Mouse (Mus musculus): ENCODE measurements around the gene Mas1. TPM values are rescaled to one million over a fixed set of nuclear protein-coding genes. Genes with fewer than 3 reads are reported as not detected.
A peak's percentile ranks its signal among the peaks of the same experiment; 100 is the strongest.
"Not testable (repeated sequence)": the region's sequence is repeated elsewhere in the genome, so short reads cannot be mapped to it uniquely, and the experiment has no call there.

Gene Mas1
- total and polyA plus RNA-seq, 2 experiments from 2014 or later = 0.10 to 0.19 TPM

GRCm38 (mm10) chr17:12906436-12906835 lies 38.5 kb upstream of the Mas1 start:
- Histone ChIP-seq H3K9me3 (ENCODE audit: low read length) (no peaks in the 10 kb centered on the region), H3K27ac (no peak overlapping the region), H3K4me1 (ENCODE audit: insufficient read depth, low read length) (no peaks in the 10 kb centered on the region), H3K4me2 (ENCODE audit: low read depth, low read length) (no peak overlapping the region), H3K4me3 (ENCODE audit: low read length) (no peak overlapping the region), H3K36me3 (ENCODE audit: insufficient read depth, low read length) (peaks cover 6% of the 10 kb centered on the region; the same call in 1 of the 2 replicates), H3K27me3 (ENCODE audit: insufficient read depth, low read length) (no peaks in the 10 kb centered on the region), H3K9ac (replicated peaks; ENCODE audit: low read length) (no peak overlapping the region)
- WGBS = 92% methylated on average over 9 of the region's 9 CpGs
- TF ChIP-seq CTCF (IDR thresholded peaks at IDR 0.05; ENCODE audit: low read depth) = no peak
- ATAC-seq = no peak
- DNase-seq (ENCODE audit: low spot score) = no peak

DNA sequence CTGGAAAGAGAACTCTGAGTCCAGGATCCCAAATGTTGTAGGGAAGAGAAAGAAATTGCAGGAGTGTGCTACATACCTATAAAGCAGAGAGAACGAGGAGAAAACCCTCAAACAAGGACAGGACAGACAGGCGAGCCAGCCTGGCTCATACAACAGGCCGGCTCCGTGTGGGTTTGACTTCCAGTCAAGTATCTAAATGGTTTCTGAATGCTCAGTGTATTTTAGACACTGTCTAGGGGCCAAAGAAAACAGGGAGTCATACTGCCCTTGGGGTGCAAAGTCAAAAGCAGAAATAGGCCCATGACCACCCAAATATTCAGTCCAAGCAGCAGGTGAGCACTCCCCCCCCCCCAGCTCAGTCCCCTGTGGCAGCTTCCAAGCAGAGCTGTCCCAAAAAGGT lies 37.9 kb upstream of the Mas1 start:
- Histone ChIP-seq H3K4me2 (ENCODE audit: low read depth, low read length) (no peak overlapping the region), H3K9me3 (ENCODE audit: low read length) (no peaks in the 10 kb centered on the region), H3K36me3 (ENCODE audit: insufficient read depth, low read length) (peaks cover 6% of the 10 kb centered on the region; the same call in 1 of the 2 replicates), H3K27me3 (ENCODE audit: insufficient read depth, low read length) (no peaks in the 10 kb centered on the region), H3K9ac (replicated peaks; ENCODE audit: low read length) (no peak overlapping the region), H3K4me3 (ENCODE audit: low read length) (no peak overlapping the region), H3K27ac (no peak overlapping the region), H3K4me1 (ENCODE audit: insufficient read depth, low read length) (no peaks in the 10 kb centered on the region)
- ATAC-seq = no peak
- no peak for DNase-seq (ENCODE audit: low spot score)
- TF ChIP-seq CTCF (IDR thresholded peaks at IDR 0.05; ENCODE audit: low read depth) = no peak
- 87% methylated on average over 4 of the region's 4 CpGs for WGBS

DNA sequence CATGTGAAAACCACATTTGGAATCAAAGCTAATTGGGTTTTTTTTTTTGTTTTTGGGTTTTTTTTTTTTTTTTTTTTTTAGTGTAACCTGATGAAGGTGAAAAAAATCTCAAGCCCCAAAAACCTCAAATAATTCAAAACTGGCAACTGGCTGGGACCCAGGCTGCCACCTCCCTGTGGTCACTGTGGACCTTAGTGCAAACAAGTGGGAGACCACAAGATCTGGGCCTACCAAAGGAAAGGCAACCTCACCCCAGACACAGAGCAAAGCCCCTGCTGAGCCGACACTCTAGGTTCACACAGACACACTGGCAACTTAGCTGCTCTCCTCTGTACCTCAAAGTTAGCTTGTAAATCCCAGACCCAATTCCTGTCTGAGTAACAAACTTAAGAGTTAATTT lies 36.4 kb upstream of the Mas1 start:
- 75% methylated on average over 1 of the region's 1 CpGs for WGBS
- Histone ChIP-seq H3K4me2 (ENCODE audit: low read depth, low read length) (no peak overlapping the region), H3K36me3 (ENCODE audit: insufficient read depth, low read length) (0 out of 2 replicates have a peak, but pooled peaks cover 4% of the 10 kb centered on the region), H3K9me3 (ENCODE audit: low read length) (no peaks in the 10 kb centered on the region), H3K4me1 (ENCODE audit: insufficient read depth, low read length) (no peaks in the 10 kb centered on the region), H3K9ac (replicated peaks; ENCODE audit: low read length) (no peak overlapping the region), H3K4me3 (ENCODE audit: low read length) (no peak overlapping the region), H3K27me3 (ENCODE audit: insufficient read depth, low read length) (no peaks in the 10 kb centered on the region), H3K27ac (no peak overlapping the region)
- ATAC-seq = no peak
- no peak for DNase-seq (ENCODE audit: low spot score)
- TF ChIP-seq CTCF (IDR thresholded peaks at IDR 0.05; ENCODE audit: low read depth) = no peak

DNA sequence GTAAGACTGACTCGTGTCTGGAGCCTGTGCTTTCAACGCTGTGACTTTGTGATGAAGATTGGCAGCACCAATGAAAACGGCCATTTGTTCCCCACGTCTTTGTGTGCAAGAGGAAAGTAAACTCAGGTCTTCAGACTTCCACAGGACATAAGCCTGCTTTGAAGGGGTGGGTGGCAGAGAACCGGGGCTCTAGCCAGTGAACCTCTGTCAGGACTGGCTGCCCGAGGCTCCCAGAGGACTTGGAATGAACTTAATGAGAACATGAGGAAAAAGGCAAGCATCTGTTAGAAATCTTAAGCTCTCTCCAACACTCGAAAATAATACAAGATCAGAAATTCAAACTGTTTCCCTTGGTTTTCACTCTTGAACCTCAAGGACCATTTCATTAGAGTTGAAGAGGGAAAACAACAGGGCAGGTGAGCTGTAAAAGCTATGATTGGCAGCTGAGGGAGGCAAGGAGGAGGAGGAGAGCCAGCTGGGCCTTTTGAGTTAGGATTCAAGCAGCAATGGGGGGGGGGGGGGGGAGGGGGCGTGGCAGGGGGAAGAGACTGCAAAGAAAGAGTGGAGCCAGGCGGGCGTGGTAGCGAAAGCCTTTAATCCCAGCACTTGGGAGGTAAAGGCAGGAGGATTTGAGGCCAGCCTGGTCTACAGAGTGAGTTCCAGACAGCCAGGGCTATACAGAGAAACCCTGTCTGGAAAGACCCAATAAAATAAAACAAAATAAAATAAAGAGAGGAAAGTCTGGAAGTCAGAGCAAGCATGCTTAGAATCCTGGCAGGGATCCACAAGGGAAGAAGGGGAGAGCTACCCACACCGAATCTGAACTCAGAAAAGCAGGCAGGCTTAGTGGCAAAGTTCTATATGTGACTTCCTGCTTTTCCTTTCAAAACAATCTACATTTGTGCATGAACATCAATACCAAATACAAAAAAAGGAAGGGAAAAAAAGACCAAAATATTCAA lies 35.7 kb upstream of the Mas1 start:
- no peak for ATAC-seq
- Histone ChIP-seq H3K36me3 (ENCODE audit: insufficient read depth, low read length) (0 out of 2 replicates have a peak, but pooled peaks cover 4% of the 10 kb centered on the region), H3K9me3 (ENCODE audit: low read length) (no peaks in the 10 kb centered on the region), H3K4me1 (ENCODE audit: insufficient read depth, low read length) (no peaks in the 10 kb centered on the region), H3K27me3 (ENCODE audit: insufficient read depth, low read length) (no peaks in the 10 kb centered on the region), H3K9ac (replicated peaks; ENCODE audit: low read length) (no peak overlapping the region), H3K4me2 (ENCODE audit: low read depth, low read length) (no peak overlapping the region), H3K4me3 (ENCODE audit: low read length) (no peak overlapping the region), H3K27ac (no peak overlapping the region)
- WGBS = 30% methylated on average over 12 of the region's 12 CpGs
- no peak for TF ChIP-seq CTCF (IDR thresholded peaks at IDR 0.05; ENCODE audit: low read depth)
- no peak for DNase-seq (ENCODE audit: low spot score)

- H3K4me2 ChIP-seq (ENCODE audit: low read depth, low read length) = no peak overlapping the region
- H3K9me3 ChIP-seq (ENCODE audit: low read length) = no peaks in the 10 kb centered on the region
- 0 out of 2 replicates have a peak, but pooled peaks cover 4% of the 10 kb centered on the region for H3K36me3 ChIP-seq (ENCODE audit: insufficient read depth, low read length)
- H3K27me3 ChIP-seq (ENCODE audit: insufficient read depth, low read length) = no peaks in the 10 kb centered on the region
- ATAC-seq (no peak), DNase-seq (ENCODE audit: low spot score) (no peak)
- H3K4me3 ChIP-seq (ENCODE audit: low read length) = no peak overlapping the region
- H3K4me1 ChIP-seq (ENCODE audit: insufficient read depth, low read length) = no peaks in the 10 kb centered on the region
- H3K27ac ChIP-seq = no peak overlapping the region
- no peak overlapping the region for H3K9ac ChIP-seq (replicated peaks; ENCODE audit: low read length)
- WGBS = 95% methylated on average over 6 of the region's 6 CpGs
- no peak for TF ChIP-seq CTCF (IDR thresholded peaks at IDR 0.05; ENCODE audit: low read depth)
Measured at GRCm38 (mm10) chr17:12902291-12902690, 34.3 kb upstream of the Mas1 start.

- H3K4me2 ChIP-seq (ENCODE audit: low read depth, low read length); H3K9me3 ChIP-seq (ENCODE audit: low read length); H3K4me3 ChIP-seq (ENCODE audit: low read length); H3K27me3 ChIP-seq (ENCODE audit: insufficient read depth, low read length); H3K36me3 ChIP-seq (ENCODE audit: insufficient read depth, low read length); ATAC-seq; H3K9ac ChIP-seq (replicated peaks; ENCODE audit: low read length); H3K4me1 ChIP-seq (ENCODE audit: insufficient read depth, low read length): not testable (repeated sequence)
- peak; percentile 13 for DNase-seq (ENCODE audit: low spot score)
- 32% methylated on average over 2 of the region's 2 CpGs for WGBS
- peak overlapping the region; percentile 60; the same call in 1 of the 2 replicates for H3K27ac ChIP-seq
Measured at GRCm38 (mm10) chr17:12898607-12899006, 30.7 kb upstream of the Mas1 start.

- Histone ChIP-seq H3K27ac (no peak overlapping the region; the same call in 1 of the 2 replicates), H3K27me3 (ENCODE audit: insufficient read depth, low read length) (no peaks in the 10 kb centered on the region), H3K4me1 (ENCODE audit: insufficient read depth, low read length) (no peaks in the 10 kb centered on the region), H3K4me2 (ENCODE audit: low read depth, low read length) (no peak overlapping the region), H3K9ac (replicated peaks; ENCODE audit: low read length) (no peak overlapping the region), H3K36me3 (ENCODE audit: insufficient read depth, low read length) (peaks cover 4% of the 10 kb centered on the region; the same call in 1 of the 2 replicates), H3K4me3 (ENCODE audit: low read length) (no peak overlapping the region), H3K9me3 (ENCODE audit: low read length) (no peaks in the 10 kb centered on the region)
- no peak for DNase-seq (ENCODE audit: low spot score)
- WGBS = 82% methylated on average over 5 of the region's 5 CpGs
- ATAC-seq = peak; percentile 75
- no peak for TF ChIP-seq CTCF (IDR thresholded peaks at IDR 0.05; ENCODE audit: low read depth)
Measured at GRCm38 (mm10) chr17:12897674-12898073, 29.7 kb upstream of the Mas1 start.

Measured in hindbrain, postnatal 0 days (tissue).